Mouse (Mus musculus): ENCODE data around the gene Babam2. TPM values are rescaled to one million over a fixed set of nuclear protein-coding genes. Genes with fewer than 3 reads are reported as not detected.
"Not testable (repeated sequence)": the region's sequence is repeated elsewhere in the genome, so short reads cannot be mapped to it uniquely, and the experiment has no call there.

Babam2 gene
- total RNA-seq, 2 experiments from 2014 or later = 30.2 TPM

- no peak for TF ChIP-seq CTCF (IDR thresholded peaks at IDR 0.05)
- H3K27ac ChIP-seq = peak overlapping the region; percentile 56
- intact Hi-C loops (cut with DNase I) = no loop called here
- H3K4me3 ChIP-seq = no peak overlapping the region
- DNase-seq = no peak
Observed at GRCm38 (mm10) chr5:31950532-31950931, 253.0 kb downstream of the Babam2 start.

GRCm38 (mm10) chr5:31955184-31955583, 257.7 kb downstream of the Babam2 start:
- DNase-seq = no peak
- Histone ChIP-seq H3K4me3 (no peak overlapping the region), H3K27ac (no peak overlapping the region)
- no peak for TF ChIP-seq CTCF (IDR thresholded peaks at IDR 0.05)
- intact Hi-C loops (cut with DNase I) = no loop called here

- Histone ChIP-seq H3K27ac (no peak overlapping the region), H3K4me3 (no peak overlapping the region)
- TF ChIP-seq CTCF (IDR thresholded peaks at IDR 0.05) = no peak
- intact Hi-C loops (cut with DNase I) = no loop called here
- no peak for DNase-seq
Observed at GRCm38 (mm10) chr5:31956336-31956735, 258.9 kb downstream of the Babam2 start.

DNA sequence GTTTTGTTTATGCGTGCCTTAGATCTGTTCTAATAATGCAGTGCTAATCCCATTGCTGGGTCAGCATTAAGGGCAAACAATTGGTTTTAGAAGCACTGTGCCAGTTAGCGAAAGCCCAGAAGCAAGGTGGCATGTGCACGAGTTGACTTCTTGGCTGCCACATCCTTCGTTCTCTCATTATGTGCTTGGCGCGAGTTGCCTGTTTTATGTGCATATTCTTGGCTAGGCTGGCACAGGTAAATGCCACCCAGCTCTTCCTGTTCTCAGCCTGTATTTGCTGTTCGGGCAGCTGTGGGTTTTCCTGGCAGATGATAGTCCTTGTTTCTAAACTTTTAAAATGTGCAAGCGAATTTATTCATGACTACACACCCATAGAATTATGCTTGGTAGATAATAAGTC, 262.4 kb downstream of the Babam2 start:
- TF ChIP-seq CTCF (IDR thresholded peaks at IDR 0.05) = no peak
- DNase-seq = no peak
- intact Hi-C loops (cut with DNase I) = no loop called here
- Histone ChIP-seq H3K4me3 (no peak overlapping the region), H3K27ac (no peak overlapping the region)

DNA sequence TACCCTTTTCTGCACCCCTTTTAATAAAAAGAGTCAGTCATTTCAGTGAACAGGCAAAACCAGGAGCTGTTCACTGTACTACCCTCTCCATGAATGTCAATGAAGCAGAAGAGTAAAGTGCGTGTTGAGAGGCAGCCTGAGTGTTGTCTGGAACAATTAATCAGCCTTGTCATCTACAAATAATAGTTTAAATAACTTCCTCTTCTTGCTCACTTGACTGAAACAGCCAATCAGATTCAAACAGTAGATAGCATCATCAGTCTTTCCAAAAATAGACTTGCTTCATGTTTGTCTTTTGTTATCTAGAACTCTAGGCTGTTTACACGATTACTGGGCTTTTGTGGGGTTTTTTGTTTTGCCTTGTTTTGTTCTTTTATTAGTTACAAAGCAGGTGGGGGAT, 263.9 kb downstream of the Babam2 start:
- no peak overlapping the region for H3K4me3 ChIP-seq
- TF ChIP-seq CTCF (IDR thresholded peaks at IDR 0.05) = no peak
- H3K27ac ChIP-seq = no peak overlapping the region
- intact Hi-C loops (cut with DNase I) = no loop called here
- no peak for DNase-seq

DNA sequence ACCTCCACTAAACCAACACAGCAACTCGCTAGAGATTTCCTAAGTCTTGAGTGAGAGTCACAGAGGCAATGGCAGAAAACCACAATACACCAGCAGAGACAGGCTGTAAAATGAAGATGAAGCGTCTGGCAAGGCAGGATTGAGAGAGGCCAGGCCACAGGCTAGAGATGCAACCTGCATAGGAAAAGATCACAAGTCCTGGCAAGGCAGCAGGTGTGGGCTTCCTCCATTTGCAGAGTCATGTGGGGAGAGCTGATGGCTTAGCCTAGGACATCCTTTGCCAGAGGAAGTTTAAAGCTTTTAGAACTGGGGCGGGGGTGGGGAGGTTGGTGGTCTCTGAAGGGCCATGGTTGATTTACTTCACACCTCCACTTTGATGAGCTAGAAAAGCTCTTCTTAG, 264.9 kb downstream of the Babam2 start:
- no peak for DNase-seq
- Histone ChIP-seq H3K27ac (no peak overlapping the region), H3K4me3 (no peak overlapping the region)
- TF ChIP-seq CTCF (IDR thresholded peaks at IDR 0.05) = no peak
- intact Hi-C loops (cut with DNase I) = no loop called here

GRCm38 (mm10) chr5:31963352-31963751, 265.9 kb downstream of the Babam2 start:
- no peak overlapping the region for H3K27ac ChIP-seq
- intact Hi-C loops (cut with DNase I) = no loop called here
- TF ChIP-seq CTCF (IDR thresholded peaks at IDR 0.05) = no peak
- H3K4me3 ChIP-seq = no peak overlapping the region
- DNase-seq = no peak

GRCm38 (mm10) chr5:31963851-31964250, 266.4 kb downstream of the Babam2 start:
- no peak for DNase-seq
- Histone ChIP-seq H3K4me3 (no peak overlapping the region), H3K27ac (no peak overlapping the region)
- no peak for TF ChIP-seq CTCF (IDR thresholded peaks at IDR 0.05)
- intact Hi-C loops (cut with DNase I) = no loop called here

DNA sequence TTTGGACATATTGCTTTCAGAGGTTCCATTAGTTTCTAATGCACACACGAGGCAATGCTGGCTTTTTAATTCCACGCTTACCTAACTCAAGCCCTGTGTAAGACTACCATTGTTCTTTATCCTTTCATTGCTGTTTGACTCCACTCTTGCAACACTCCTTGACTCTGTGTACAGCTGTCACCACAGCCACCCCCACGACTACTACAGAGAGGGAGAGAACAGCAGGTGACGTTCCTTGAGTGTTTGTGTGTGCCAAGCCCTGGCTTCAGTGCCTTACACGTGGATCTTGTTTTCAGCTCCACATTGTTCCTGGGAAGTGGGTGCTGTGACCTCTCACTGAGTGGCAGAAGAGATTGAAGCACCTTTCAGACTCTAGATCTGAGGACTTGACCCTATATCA, 269.3 kb downstream of the Babam2 start:
- no peak overlapping the region for H3K4me3 ChIP-seq
- DNase-seq = peak; percentile 34
- peak overlapping the region; percentile 44; the same call in 1 of the 2 replicates for H3K27ac ChIP-seq
- intact Hi-C loops (cut with DNase I) = no loop called here
- no peak for TF ChIP-seq CTCF (IDR thresholded peaks at IDR 0.05)

- H3K27ac ChIP-seq = peak overlapping the region; percentile 44
- no peak for TF ChIP-seq CTCF (IDR thresholded peaks at IDR 0.05)
- H3K4me3 ChIP-seq = no peak overlapping the region
- no peak for DNase-seq
- intact Hi-C loops (cut with DNase I) = no loop called here
Observed at GRCm38 (mm10) chr5:31967526-31967925, 270.0 kb downstream of the Babam2 start.

- intact Hi-C loops (cut with DNase I) = no loop called here
- peak; percentile 61 for DNase-seq
- TF ChIP-seq CTCF (IDR thresholded peaks at IDR 0.05) = no peak
- no peak overlapping the region for H3K4me3 ChIP-seq
- H3K27ac ChIP-seq = peak overlapping the region; percentile 44
Observed at GRCm38 (mm10) chr5:31968046-31968506, 270.6 kb downstream of the Babam2 start.

- DNase-seq; H3K4me3 ChIP-seq; intact Hi-C loops (cut with DNase I); H3K27ac ChIP-seq: not testable (repeated sequence)
Observed at GRCm38 (mm10) chr5:31972416-31972815, 274.9 kb downstream of the Babam2 start.

- intact Hi-C loops (cut with DNase I) = no loop called here
- Histone ChIP-seq H3K4me3 (no peak overlapping the region), H3K27ac (no peak overlapping the region)
- DNase-seq = no peak
- TF ChIP-seq CTCF (IDR thresholded peaks at IDR 0.05) = no peak
Observed at GRCm38 (mm10) chr5:31974614-31975168, 277.2 kb downstream of the Babam2 start.

DNA sequence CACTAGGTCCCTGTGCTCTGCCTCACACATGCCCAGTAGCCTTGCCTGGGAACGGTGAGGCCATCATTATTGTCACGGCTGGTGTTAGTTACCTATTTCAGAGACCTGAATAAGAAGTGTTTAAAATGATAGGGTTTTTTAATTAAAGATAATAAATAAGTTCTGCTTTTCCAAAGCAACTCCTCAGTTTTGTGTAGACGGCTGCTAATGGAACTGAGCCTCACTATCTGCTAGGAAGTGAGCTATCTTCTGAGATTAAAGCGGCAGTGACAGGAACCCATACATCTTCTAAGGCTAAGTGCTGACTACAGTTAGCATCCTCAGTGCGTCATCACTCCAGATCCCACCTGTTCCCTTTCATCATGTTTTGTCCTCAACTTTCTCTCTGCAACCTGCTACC, 284.6 kb downstream of the Babam2 start:
- Histone ChIP-seq H3K27ac (no peak overlapping the region), H3K4me3 (no peak overlapping the region)
- intact Hi-C loops (cut with DNase I) = no loop called here
- no peak for DNase-seq
- no peak for TF ChIP-seq CTCF (IDR thresholded peaks at IDR 0.05)

All from gastrocnemius, adult 2 months (tissue).